Mouse (Mus musculus): ENCODE data around the gene Kif3c. TPM values are rescaled to one million over a fixed set of nuclear protein-coding genes. Genes with fewer than 3 reads are reported as not detected.

Kif3c gene
- total RNA-seq, 2 experiments from 2014 or later, result 5.2 to 5.7 TPM

DNA sequence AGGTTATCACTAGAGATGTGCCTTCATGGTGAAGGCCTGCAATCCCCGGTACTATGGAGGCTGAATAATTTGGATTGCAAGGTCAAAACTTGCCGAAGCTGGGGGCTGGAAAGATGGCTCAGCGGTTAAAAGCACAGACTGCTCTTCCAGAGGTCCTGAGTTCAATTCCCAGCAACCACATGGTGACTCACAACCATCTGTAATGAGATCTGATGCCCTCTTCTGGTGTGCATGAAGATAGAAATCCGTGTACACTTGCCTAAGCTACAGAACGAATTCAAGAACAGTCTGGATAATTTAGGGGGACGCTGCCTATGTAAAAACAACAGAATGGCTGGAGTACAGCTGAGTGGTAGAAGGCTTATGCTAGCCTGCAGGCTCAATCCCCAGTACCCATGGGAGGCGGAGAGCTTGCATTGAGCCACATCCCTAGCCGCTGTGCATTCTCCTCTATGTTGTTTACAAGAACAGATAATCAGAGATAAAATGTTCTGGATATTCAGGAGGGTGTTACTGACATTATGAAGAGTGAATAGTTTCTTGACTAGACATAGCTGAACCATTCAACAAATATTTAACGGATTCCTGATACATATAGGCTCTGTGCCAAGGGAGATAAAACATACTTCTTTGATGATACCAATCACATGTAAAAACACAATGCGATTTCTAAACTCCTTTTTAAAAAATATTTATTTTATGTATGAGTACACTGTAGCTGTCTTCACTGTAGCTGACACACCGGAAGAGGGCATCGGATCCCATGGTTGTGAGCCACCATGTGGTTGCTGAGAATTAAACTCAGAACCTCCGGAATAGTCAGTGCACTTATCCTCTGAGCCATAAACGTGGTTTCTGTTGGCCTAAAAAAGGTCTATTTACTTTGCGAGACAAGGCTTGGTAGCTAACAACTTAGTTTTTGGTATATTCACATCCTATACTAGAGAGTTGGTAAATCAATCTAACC is 60.7 kb downstream of the Kif3c start:
- peak; percentile 21 for DNase-seq

DNA sequence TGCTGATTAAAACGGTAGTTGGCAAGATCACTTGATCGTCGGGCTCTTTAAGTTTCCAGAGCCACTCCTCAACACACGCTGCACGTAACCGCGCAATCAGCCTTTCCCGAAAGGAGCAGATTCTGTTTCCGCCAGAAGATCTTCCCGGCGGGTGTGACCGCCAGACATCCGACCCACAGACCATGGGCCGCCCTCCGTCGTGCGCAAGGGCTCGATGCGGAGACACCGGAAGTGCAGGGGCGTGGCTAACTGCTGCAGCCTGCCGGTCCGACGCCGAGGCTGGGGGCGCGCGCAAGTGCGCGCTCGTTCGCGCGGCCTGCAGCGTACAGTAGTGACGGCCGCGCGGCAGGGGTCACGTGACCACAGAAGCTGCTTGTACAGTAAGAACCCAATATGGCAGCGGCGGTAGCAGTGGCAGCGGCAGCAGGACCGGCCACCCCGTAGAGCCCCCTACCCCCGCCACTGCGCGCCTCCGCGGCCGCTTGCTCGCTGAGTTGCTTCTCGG is 61.6 kb downstream of the Kif3c start, which contains the start of gene Asxl2:
Asxl2 (plus strand) TSS at position 328 of the 505 bp plus-strand sequence.
- peak; percentile 99 for DNase-seq

DNA sequence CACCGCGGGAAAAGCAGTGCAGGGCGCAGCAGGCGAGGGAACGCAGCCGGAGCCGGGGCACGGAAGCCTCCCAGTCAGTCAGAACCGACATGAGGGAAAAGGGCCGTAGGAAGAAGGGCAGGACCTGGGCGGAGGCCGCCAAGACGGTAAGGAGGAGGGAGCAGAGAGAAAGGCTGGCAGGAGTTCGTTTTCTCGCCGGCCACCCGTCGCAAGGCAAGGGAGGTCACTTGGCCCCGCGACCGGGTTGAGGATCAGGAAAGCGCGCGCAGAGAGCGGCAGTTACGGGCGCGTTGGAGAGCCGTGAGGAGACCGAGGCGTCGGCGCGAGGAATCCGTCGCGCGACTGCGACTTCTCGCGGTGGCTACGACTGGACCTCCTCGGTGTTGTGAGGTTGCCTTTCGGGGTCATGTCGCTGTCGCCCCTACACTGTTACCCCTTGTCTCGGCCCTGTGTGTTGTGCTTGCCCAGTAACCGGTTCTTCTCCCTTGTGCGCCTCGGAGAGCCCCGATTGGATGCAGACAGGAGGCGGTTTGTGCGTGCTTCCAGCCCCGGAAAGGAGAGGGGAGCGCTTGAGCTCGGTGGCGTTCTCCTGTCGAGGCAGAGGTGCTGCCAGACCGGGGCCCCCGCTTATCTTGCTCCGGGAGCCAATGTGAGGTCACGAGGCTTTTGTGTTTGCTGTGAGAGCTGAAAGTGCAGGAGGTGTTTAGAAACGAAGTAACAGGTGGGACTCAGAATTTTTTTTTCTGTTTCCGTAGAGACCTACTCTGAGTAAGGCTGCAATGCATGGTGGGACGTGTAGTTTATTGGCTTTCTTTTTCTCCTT is 62.3 kb downstream of the Kif3c start:
- DNase-seq, result peak; percentile 74

DNA sequence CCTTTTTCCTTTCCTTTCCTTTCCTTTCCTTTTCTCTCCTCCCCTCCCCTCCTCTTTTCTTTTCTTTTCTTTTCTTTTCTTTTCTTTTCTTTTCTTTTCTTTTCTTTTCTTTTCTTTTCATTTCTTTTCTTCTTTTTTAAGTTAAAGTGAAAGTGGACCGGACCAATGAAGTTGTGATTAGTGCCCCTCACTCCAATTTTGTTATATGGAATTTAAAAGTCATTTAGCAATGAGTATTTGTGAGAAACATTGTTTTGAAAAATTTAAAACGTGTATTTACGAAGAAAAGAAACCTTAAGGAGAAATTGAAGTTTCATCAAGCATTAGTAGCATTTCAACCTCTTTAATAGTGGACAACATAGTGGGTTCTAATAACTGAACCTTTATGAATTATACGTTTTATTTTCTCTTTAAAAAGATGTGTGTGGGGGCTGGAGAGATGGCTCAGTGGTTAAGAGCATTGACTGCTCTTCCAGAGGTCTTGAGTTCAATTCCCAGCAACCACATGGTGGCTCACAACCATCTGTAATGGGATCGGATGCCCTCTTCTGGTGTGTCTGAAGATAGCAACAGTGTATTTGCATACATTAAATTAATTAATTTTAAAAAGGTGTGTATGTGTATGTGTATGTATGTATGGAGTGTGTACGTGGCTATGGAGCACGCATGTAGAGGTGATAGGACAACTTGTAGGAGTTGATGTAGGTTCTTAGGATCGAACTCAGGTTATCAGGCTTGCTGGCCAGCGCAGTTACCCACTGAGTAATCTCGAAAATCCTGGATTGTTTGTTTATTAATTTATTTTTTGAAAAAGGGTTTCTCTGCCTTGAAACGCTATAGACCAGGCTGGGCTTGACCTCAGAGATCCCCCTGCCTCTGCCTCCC is 63.2 kb downstream of the Kif3c start:
- DNase-seq, result no peak

DNA sequence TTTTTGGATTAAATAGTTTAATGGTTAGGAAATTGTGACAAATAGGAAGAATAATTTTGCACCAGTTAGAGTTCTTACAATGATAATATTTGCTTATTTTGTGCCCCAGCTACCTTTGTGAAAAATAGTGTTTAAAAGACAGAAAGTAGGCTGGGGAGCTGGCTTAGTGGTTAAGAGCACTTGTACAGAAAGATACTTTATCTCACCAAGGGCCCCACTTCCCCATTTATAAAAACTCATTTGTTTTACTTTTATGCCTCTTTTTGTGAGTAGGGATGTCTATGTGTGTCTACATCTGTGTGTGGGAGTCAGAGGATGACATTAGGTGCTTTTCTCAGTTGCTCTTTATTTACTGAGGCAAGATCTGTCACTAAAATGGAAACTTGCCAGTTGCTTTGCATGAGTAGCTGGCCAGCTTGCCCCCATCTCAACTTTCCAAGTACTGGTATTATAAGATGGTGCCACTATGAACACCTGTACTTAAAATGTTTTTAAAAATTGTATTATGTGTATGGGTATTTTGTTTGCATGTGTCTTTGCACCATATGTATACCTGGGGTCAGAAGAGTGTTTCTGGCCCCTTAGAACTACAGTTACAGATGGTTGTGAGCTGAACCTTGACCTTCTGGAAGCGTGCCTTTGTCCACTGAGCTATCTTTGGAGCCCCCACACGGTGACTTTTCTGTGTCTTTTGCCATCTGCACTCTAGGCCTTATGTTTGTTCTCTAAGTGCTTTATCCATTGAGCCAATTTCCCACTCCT is 64.9 kb downstream of the Kif3c start:
- no peak for DNase-seq

DNA sequence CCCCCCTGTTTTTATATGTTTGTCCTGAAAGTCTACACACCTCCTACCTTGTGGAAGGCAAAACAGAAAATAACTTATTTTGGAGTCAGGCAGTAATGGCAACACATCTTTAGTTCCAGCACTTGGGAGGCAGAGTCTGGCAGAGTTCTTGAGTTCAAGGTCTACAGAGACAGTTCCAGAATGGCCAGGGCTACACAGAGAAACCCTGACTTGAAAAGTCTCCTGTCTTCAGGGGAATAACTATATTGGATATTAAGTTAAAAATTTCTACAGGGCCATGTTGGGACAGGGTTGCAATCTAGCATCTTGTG is 65.5 kb downstream of the Kif3c start:
- DNase-seq, result no peak

DNA sequence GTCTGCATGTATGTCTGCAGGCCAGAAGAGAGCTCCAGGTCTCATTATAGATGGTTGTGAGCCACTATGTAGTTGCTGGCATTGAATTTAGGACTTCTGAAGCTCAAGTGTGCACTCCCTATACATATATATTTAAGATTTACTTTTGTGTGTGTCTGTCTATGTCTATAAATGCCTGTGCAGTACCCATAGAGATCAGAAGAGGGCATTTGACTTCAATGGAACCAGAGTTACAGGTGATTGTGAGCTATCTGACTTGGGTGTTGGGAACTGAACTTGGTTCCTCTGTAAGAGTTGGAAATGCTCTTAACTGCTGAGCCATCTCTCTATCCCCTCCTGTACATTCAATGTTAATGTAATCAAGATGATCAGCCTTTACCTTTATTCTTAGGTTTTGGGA is 66.1 kb downstream of the Kif3c start:
- DNase-seq, result no peak

DNA sequence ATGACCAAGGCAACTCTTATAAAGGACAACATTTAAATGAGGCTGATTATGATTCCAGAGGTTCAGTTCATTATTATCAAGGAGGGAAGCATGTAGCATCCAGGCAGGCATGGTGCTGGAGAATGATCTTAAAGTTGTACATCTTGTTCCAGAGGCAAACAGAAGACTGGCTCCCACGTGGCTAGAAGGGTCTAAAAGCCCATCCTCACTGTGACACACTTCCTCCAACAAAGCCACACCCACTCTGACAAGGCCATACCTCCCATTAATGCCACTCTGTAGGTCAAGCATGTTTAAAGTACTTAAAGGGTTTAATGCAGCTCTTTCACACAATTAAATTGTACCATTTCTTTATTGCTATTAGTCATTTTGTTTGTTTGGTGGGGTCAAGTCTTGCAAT is 68.8 kb downstream of the Kif3c start:
- no peak for DNase-seq

DNA sequence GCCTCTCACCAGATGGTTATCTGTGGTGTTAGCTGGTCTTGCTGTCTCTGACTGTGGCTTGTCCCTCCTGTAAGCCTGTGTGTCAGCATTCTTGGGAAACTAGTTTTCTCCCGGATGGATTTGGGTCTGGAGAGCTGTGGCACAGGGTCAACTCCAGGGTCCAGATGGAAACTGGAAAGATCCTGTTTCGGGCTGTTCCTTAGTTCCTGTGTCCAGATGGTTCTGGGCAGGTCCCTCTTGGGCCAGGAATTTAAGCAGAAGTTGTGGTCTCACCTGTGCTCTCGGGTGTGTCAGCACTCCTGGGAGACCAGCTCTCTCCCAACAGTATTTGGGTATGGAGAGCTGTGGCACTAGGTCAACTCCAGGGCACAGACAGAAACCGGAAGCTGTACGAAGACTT is 71.5 kb downstream of the Kif3c start:
- no peak for DNase-seq

DNA sequence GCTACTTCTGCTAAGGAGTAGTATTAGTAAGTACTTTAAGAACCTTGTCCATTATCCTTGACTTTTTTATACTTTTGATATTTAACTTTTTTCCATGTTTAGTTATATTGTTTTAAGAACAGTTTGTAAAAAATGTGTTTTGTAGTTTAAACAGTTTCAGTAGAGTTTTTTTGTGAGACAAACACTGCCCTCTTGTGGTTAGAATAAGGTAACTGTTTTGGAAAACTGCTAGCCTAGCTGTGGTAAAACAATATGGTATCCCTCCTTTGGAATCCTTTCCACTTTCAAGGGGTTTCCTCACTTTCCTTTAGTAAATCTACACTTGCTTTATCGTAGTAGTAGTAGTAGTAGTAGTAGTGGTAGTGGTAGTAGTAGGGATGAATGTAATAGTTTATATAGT is 72.9 kb downstream of the Kif3c start:
- DNase-seq, result no peak

DNA sequence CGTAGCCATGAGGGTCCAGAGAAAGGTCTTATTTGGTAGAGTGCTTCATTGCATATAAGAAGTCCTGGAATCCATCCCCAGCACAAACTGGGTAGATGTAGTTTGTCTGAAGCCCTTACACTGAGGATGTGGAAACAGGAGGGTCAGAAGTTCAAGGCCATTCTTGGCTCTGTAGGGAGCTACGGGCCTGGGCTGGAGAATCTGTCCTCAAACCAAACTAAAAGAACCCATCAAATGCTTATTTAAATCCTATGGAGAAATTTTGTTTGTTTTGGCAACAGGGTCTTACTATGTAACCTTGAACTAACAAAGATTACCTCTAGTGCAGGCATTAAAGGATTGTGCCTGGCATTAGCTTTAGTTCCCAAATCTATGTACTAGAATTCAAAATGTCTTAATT is 76.0 kb downstream of the Kif3c start:
- no peak for DNase-seq

DNA sequence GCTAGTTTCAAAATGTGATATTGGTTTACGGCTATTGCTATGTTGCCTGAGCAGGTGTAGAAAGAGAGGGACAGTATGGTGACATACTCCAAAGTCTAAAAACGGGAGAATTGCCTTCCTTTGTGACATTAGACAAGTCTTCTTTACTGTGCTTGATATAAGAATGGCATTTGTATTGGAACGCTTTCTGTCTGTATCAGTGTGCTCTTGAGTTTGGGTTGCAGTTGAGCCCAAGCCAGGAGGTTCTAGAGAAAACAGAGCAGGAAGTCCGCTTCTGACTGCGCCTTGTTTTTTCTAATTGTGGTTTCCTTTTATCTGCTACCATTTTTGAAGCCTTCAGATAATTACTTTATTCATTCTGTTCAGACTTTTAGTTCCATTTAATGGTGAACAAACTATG is 76.4 kb downstream of the Kif3c start:
- DNase-seq, result no peak

DNA sequence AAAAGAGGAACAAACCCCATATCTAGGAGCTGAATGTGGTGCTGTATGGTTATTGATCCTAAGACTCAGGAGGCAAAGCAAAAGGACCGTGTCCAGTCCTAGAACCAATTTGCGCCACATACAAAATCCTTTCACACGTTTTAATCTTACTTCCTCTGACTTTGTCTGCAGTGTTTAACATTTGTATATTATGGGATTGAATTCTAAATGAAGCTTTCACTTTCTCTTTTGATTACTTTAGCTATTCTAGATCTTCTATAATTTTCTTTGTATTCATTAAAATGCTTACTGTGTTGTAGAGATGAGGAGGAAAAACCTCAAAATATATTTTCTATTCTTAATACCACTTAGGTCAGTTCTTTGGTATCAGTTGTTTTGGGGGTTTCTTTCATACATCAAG is 88.6 kb downstream of the Kif3c start:
- DNase-seq, result no peak

Other genes with a start within 250 kb of the Kif3c start
- 100 to 1,000 TPM; 113 to 115 TPM for gene Rab10, start 55.2 kb upstream of the Kif3c start, total RNA-seq (2021)
- 10 to 100 TPM; 33.9 to 39.0 TPM for gene Asxl2, start 61.7 kb downstream of the Kif3c start, total RNA-seq (2021)
- 10 to 100 TPM; 11.3 to 15.0 TPM for gene Dtnb, start 207.2 kb downstream of the Kif3c start, total RNA-seq (2021)

All from heart, postnatal 4 days (tissue).